Mouse (Mus musculus): Measurements from ENCODE around the gene Zfp853. TPM values are rescaled to one million over a fixed set of nuclear protein-coding genes. Genes with fewer than 3 reads are reported as not detected.

Zfp853 gene
- total and polyA plus RNA-seq, 3 experiments: 0.21 TPM; not detected in 2

GRCm38 (mm10) chr5:143301296-143301695, 7.9 kb upstream of the Zfp853 start:
- peaks cover 6% of the 10 kb centered on the region for H3K9me3 ChIP-seq (replicated peaks; ENCODE audit: low read length)
- in situ Hi-C loops (cut with MboI; ENCODE audit: low pct_ligation_motif_present, low pct_unique_long_range_greater_than_20kb, low sequenced_read_pairs) (no loop called here), dilution Hi-C loops (cut with MboI; ENCODE audit: extremely low pct_ligation_motif_present, extremely low pct_unique_long_range_greater_than_20kb, low sequenced_read_pairs) (no loop called here)
- no peak overlapping the region for H3K4me2 ChIP-seq (ENCODE audit: insufficient read depth, low read depth, poor library complexity, severe bottlenecking)
- no peaks in the 10 kb centered on the region for H3K27me3 ChIP-seq (replicated peaks)
- H3K27ac ChIP-seq (ENCODE audit: insufficient read depth, low read depth): no peak overlapping the region
- peaks cover 5% of the 10 kb centered on the region for H3K79me2 ChIP-seq (replicated peaks; ENCODE audit: control insufficient read depth, extremely low read depth, insufficient read depth, poor library complexity, severe bottlenecking)
- no peak for DNase-seq (ENCODE audit: extremely low read depth)
- peaks cover 0 to 7% of the 10 kb centered on the region in 2 experiments; a peak in 3 of 4 replicates for H3K4me1 ChIP-seq (ENCODE audit: control insufficient read depth in 1 of 2, insufficient read depth in 2 of 2)
- TF ChIP-seq ZC3H11A (IDR thresholded peaks at IDR 0.05; ENCODE audit: low read depth, low read length): no peak
- no peak for TF ChIP-seq NRF1 (IDR thresholded peaks at IDR 0.05; ENCODE audit: low read depth, low read length)
- no peak for TF ChIP-seq E2F4 (IDR thresholded peaks at IDR 0.05; ENCODE audit: insufficient replicate concordance, low read depth, low read length)
- 0 out of 2 replicates have a peak, but pooled peaks have one; percentile 15 for TF ChIP-seq SMC3 (IDR thresholded peaks at IDR 0.05; ENCODE audit: low read depth, low read length)
- TF ChIP-seq NELFE (IDR thresholded peaks at IDR 0.05; ENCODE audit: low read depth, low read length): no peak
- no peak for TF ChIP-seq EP300 (IDR thresholded peaks at IDR 0.05; ENCODE audit: low read length)
- no peak for TF ChIP-seq MYC (IDR thresholded peaks at IDR 0.05; ENCODE audit: low read depth, low read length)
- no peak for TF ChIP-seq SIN3A (IDR thresholded peaks at IDR 0.05; ENCODE audit: low read length)
- TF ChIP-seq CTCF (conservative IDR thresholded peaks at IDR 0.05 in 1 of 2, IDR thresholded peaks at IDR 0.05 in 1 of 2; ENCODE audit: low read depth in 2 of 2, low read length in 2 of 2): peak in 1 of 2 experiments; percentile 45; a peak in 2 of 4 replicates
- no peak for TF ChIP-seq KAT2A (IDR thresholded peaks at IDR 0.05; ENCODE audit: insufficient replicate concordance, low read length)
- TF ChIP-seq HCFC1 (IDR thresholded peaks at IDR 0.05; ENCODE audit: low read depth, low read length): no peak
- no peak for TF ChIP-seq MEF2A (IDR thresholded peaks at IDR 0.05; ENCODE audit: borderline replicate concordance, low read depth, low read length)
- no peak for TF ChIP-seq USF2 (conservative IDR thresholded peaks at IDR 0.05; ENCODE audit: low read depth, low read length)
- no peak for TF ChIP-seq CHD1 (IDR thresholded peaks at IDR 0.05; ENCODE audit: low read depth, low read length)
- peak; percentile 12 for TF ChIP-seq RAD21 (IDR thresholded peaks at IDR 0.05; ENCODE audit: low read depth, low read length)
- TF ChIP-seq UBTF (IDR thresholded peaks at IDR 0.05; ENCODE audit: low read depth, low read length): no peak
- TF ChIP-seq ETS1 (conservative IDR thresholded peaks at IDR 0.05; ENCODE audit: low read depth, low read length): no peak
- no peak overlapping the region for H3K9ac ChIP-seq (ENCODE audit: insufficient read depth, low read depth)
- no peak overlapping the region for H3K4me3 ChIP-seq (replicated peaks in 1 of 3; ENCODE audit: low read depth in 2 of 3, low read length in 2 of 3, poor library complexity in 1 of 3)
- peaks cover 61 to 91% of the 10 kb centered on the region in 2 experiments for H3K36me3 ChIP-seq (replicated peaks in 1 of 2; ENCODE audit: control insufficient read depth in 1 of 2, insufficient read depth in 1 of 2, low read length in 1 of 2)

- in situ Hi-C loops (cut with MboI; ENCODE audit: low pct_ligation_motif_present, low pct_unique_long_range_greater_than_20kb, low sequenced_read_pairs) (loop anchor here (25.0 kb wide), 1 partner anchor 362 kb away; no protein-coding TSS in a partner anchor), dilution Hi-C loops (cut with MboI; ENCODE audit: extremely low pct_ligation_motif_present, extremely low pct_unique_long_range_greater_than_20kb, low sequenced_read_pairs) (no loop called here)
- H3K4me1 ChIP-seq (ENCODE audit: control insufficient read depth in 1 of 2, insufficient read depth in 2 of 2): peaks cover 0 to 5% of the 10 kb centered on the region in 2 experiments; a peak in 3 of 4 replicates
- H3K27ac ChIP-seq (ENCODE audit: insufficient read depth, low read depth): no peak overlapping the region
- no peak overlapping the region for H3K9ac ChIP-seq (ENCODE audit: insufficient read depth, low read depth)
- TF ChIP-seq ZC3H11A (IDR thresholded peaks at IDR 0.05; ENCODE audit: low read depth, low read length): no peak
- TF ChIP-seq NELFE (IDR thresholded peaks at IDR 0.05; ENCODE audit: low read depth, low read length): no peak
- TF ChIP-seq ZNF384 (IDR thresholded peaks at IDR 0.05; ENCODE audit: low read depth, low read length): no peak
- no peak for TF ChIP-seq TCF12 (IDR thresholded peaks at IDR 0.05; ENCODE audit: low read depth, low read length)
- TF ChIP-seq ZMIZ1 (IDR thresholded peaks at IDR 0.05; ENCODE audit: low read depth, low read length): no peak
- no peak for TF ChIP-seq ZKSCAN1 (IDR thresholded peaks at IDR 0.05; ENCODE audit: borderline replicate concordance, low read depth, low read length)
- no peak for TF ChIP-seq EP300 (IDR thresholded peaks at IDR 0.05; ENCODE audit: low read length)
- TF ChIP-seq MXI1 (IDR thresholded peaks at IDR 0.05; ENCODE audit: low read depth, low read length): no peak
- no peak for TF ChIP-seq JUN (IDR thresholded peaks at IDR 0.05; ENCODE audit: insufficient read depth, low read depth, low read length)
- no peak for TF ChIP-seq SIN3A (IDR thresholded peaks at IDR 0.05; ENCODE audit: low read length)
- TF ChIP-seq RAD21 (IDR thresholded peaks at IDR 0.05; ENCODE audit: low read depth, low read length): peak; percentile 49
- TF ChIP-seq MAZ (IDR thresholded peaks at IDR 0.05; ENCODE audit: low read depth, low read length): no peak
- no peak for TF ChIP-seq POLR2AphosphoS2 (IDR thresholded peaks at IDR 0.05; ENCODE audit: low read depth, low read length)
- TF ChIP-seq MAFK (IDR thresholded peaks at IDR 0.05; ENCODE audit: insufficient replicate concordance, low read length): no peak
- no peak for TF ChIP-seq RCOR1 (conservative IDR thresholded peaks at IDR 0.05; ENCODE audit: low read depth, low read length)
- no peak for TF ChIP-seq USF1 (IDR thresholded peaks at IDR 0.05; ENCODE audit: low read depth, low read length)
- no peak for TF ChIP-seq MEF2A (IDR thresholded peaks at IDR 0.05; ENCODE audit: borderline replicate concordance, low read depth, low read length)
- TF ChIP-seq UBTF (IDR thresholded peaks at IDR 0.05; ENCODE audit: low read depth, low read length): no peak
- TF ChIP-seq GABPA (IDR thresholded peaks at IDR 0.05; ENCODE audit: insufficient replicate concordance, low read depth, low read length): no peak
- peak; percentile 66 to 73 for TF ChIP-seq CTCF (conservative IDR thresholded peaks at IDR 0.05 in 1 of 2, IDR thresholded peaks at IDR 0.05 in 1 of 2; ENCODE audit: low read depth in 2 of 2, low read length in 2 of 2)
- TF ChIP-seq CHD1 (IDR thresholded peaks at IDR 0.05; ENCODE audit: low read depth, low read length): no peak
- TF ChIP-seq JUND (conservative IDR thresholded peaks at IDR 0.05; ENCODE audit: low read depth, low read length): no peak
- TF ChIP-seq SMC3 (IDR thresholded peaks at IDR 0.05; ENCODE audit: low read depth, low read length): peak; percentile 44
- TF ChIP-seq HCFC1 (IDR thresholded peaks at IDR 0.05; ENCODE audit: low read depth, low read length): no peak
- no peak overlapping the region for H3K4me3 ChIP-seq (replicated peaks in 1 of 3; ENCODE audit: low read depth in 2 of 3, low read length in 2 of 3, poor library complexity in 1 of 3)
- H3K36me3 ChIP-seq (replicated peaks in 1 of 2; ENCODE audit: control insufficient read depth in 1 of 2, insufficient read depth in 1 of 2, low read length in 1 of 2): peaks cover 46 to 88% of the 10 kb centered on the region in 2 experiments
- H3K4me2 ChIP-seq (ENCODE audit: insufficient read depth, low read depth, poor library complexity, severe bottlenecking): no peak overlapping the region
- peaks cover 4% of the 10 kb centered on the region for H3K9me3 ChIP-seq (replicated peaks; ENCODE audit: low read length)
- H3K79me2 ChIP-seq (replicated peaks; ENCODE audit: control insufficient read depth, extremely low read depth, insufficient read depth, poor library complexity, severe bottlenecking): no peaks in the 10 kb centered on the region; the same call in none of the 2 replicates
- no peaks in the 10 kb centered on the region for H3K27me3 ChIP-seq (replicated peaks)
- peak; percentile 39 for DNase-seq (ENCODE audit: extremely low read depth)
Observed at GRCm38 (mm10) chr5:143299686-143300085, 6.3 kb upstream of the Zfp853 start.

Measured in CH12.LX (cell line).